Mouse (Mus musculus) limb, embryonic 15.5 days (tissue): Measurements from ENCODE around the gene Cd300ld. TPM values are rescaled to one million over a fixed set of nuclear protein-coding genes. Genes with fewer than 3 reads are reported as not detected.

ENCODE experiments used
- ATAC-seq: fragments of 200-750 bp; cut with Nextera tagmentation; 2 replicates; pipeline ENCODE4 v1.8.0; 2017; ENCODE audit warnings: low read depth, moderate TSS enrichment; ENCODE audit not compliant: insufficient number of reproducible peaks, low FRiP score, low TSS enrichment
- H3K27ac ChIP-seq: fragments of 300-500 bp; sonication (generic); 2 replicates; pipeline ENCODE4 v1.5.1; 2015; ENCODE audit warnings: moderate library complexity, mild to moderate bottlenecking, inconsistent platforms
- H3K27me3 ChIP-seq: fragments of 300-500 bp; sonication (generic); 2 replicates; pipeline ENCODE4 v1.6.1; 2015; ENCODE audit warnings: inconsistent platforms
- H3K36me3 ChIP-seq: fragments of 300-500 bp; sonication (generic); 2 replicates; pipeline ENCODE4 v1.6.1; 2015; ENCODE audit warnings: inconsistent platforms
- H3K4me1 ChIP-seq: fragments of 300-500 bp; sonication (generic); 2 replicates; pipeline ENCODE4 v1.6.1; 2015; ENCODE audit warnings: inconsistent platforms
- H3K4me2 ChIP-seq: fragments of 300-500 bp; sonication (generic); 2 replicates; pipeline ENCODE4 v1.6.1; 2015; ENCODE audit warnings: mild to moderate bottlenecking, inconsistent platforms
- H3K4me3 ChIP-seq: fragments of 300-500 bp; sonication (generic); 2 replicates; pipeline ENCODE4 v1.5.1; 2015; ENCODE audit warnings: mild to moderate bottlenecking, inconsistent platforms
- H3K9ac ChIP-seq: fragments of 300-500 bp; sonication (generic); 2 replicates; pipeline ENCODE4 v1.6.1; 2015; ENCODE audit warnings: inconsistent platforms
- H3K9me3 ChIP-seq: fragments of 300-500 bp; sonication (generic); 2 replicates; pipeline ENCODE4 v1.6.1; 2016; ENCODE audit warnings: inconsistent platforms
- WGBS: fragments of 180-500 bp; shearing (Covaris S2); methylation state at CpG from one replicate; pipeline ENCODE4 v1.1.7; 2015; 5-methylcytosine and 5-hydroxymethylcytosine counted together
- polyA plus RNA-seq: library from polyadenylated mRNA; unstranded; fragments of >200 nt; fragmentation: Nextera tagmentation; extraction: Ambion mirVana; gene quantifications from 2 replicates; pipeline ENCODE4 v1.2.1, GENCODE M21; 2015

Gene Cd300ld
- polyA plus RNA-seq, 1 experiment from 2014 or later: 0.15 TPM

GRCm38 (mm10) chr11:114933591-114933990, 56.1 kb downstream of the Cd300ld start:
- Histone ChIP-seq H3K36me3 (no peaks in the 10 kb centered on the region), H3K27me3 (no peaks in the 10 kb centered on the region; the same call in 1 of the 2 replicates), H3K9me3 (no peaks in the 10 kb centered on the region), H3K9ac (no peak overlapping the region), H3K4me2 (no peak overlapping the region), H3K27ac (no peak overlapping the region), H3K4me3 (no peak overlapping the region), H3K4me1 (no peaks in the 10 kb centered on the region)
- WGBS: 65% methylated on average over 4 of the region's 4 CpGs
- ATAC-seq: no peak

Other genes starting within 250 kb of the Cd300ld start
- 0.15 and 0.17 TPM in 2 replicates for gene Kif19a, start 224.5 kb downstream of the Cd300ld start, polyA plus RNA-seq
- gene Btbd17, start 194.0 kb downstream of the Cd300ld start, polyA plus RNA-seq: 0.86 and 1.7 TPM in 2 replicates
- gene Gpr142, start 191.0 kb downstream of the Cd300ld start, polyA plus RNA-seq: not detected in 2 replicates
- gene Gprc5c, start 138.8 kb downstream of the Cd300ld start, polyA plus RNA-seq: 38.6 and 41.0 TPM in 2 replicates
- 1.8 and 2.9 TPM in 2 replicates for gene Cd300a, start 99.9 kb downstream of the Cd300ld start, polyA plus RNA-seq
- 0.46 and 1.2 TPM in 2 replicates for gene Cd300lb, start 55.5 kb downstream of the Cd300ld start, polyA plus RNA-seq
- not detected in 2 replicates for gene Cd300c, start 20.8 kb downstream of the Cd300ld start, polyA plus RNA-seq
- gene Cd300c2, start 12.0 kb upstream of the Cd300ld start, polyA plus RNA-seq: 2.8 and 3.0 TPM in 2 replicates
- gene Cd300ld2, start 26.3 kb upstream of the Cd300ld start, polyA plus RNA-seq: not detected in 2 replicates
- not detected in 2 replicates for gene Cd300ld4, start 37.1 kb upstream of the Cd300ld start, polyA plus RNA-seq
- gene Cd300ld5, start 47.8 kb upstream of the Cd300ld start, polyA plus RNA-seq: not detected in 2 replicates
- gene Cd300ld3, start 58.5 kb upstream of the Cd300ld start, polyA plus RNA-seq: not detected in 2 replicates
- gene Cd300e, start 72.3 kb upstream of the Cd300ld start, polyA plus RNA-seq: 0.09 TPM in 1 of 2 replicates, not detected in the other
- gene Rab37, start 101.5 kb upstream of the Cd300ld start, polyA plus RNA-seq: 2.1 and 2.5 TPM in 2 replicates
- gene Cd300lf, start 144.1 kb upstream of the Cd300ld start, polyA plus RNA-seq: 0.46 and 0.65 TPM in 2 replicates
- 41.8 and 43.9 TPM in 2 replicates for gene Slc9a3r1, start 173.4 kb upstream of the Cd300ld start, polyA plus RNA-seq
- gene Tmem104, start 197.6 kb upstream of the Cd300ld start, polyA plus RNA-seq: 15.8 and 15.9 TPM in 2 replicates
- 23.6 and 27.3 TPM in 2 replicates for gene Nat9, start 197.9 kb upstream of the Cd300ld start, polyA plus RNA-seq